Mouse (Mus musculus) intestine, embryonic 15.5 days (tissue): ENCODE results near the gene Pde2a. TPM values are rescaled to one million over a fixed set of nuclear protein-coding genes. Genes with fewer than 3 reads are reported as not detected.

Experiments
- ATAC-seq: fragments of 200-750 bp; cut with Nextera tagmentation; 2 replicates; pipeline ENCODE4 v1.8.0; 2017; ENCODE audit warnings: moderate TSS enrichment, moderate library complexity
- H3K27ac ChIP-seq: fragments of 300-500 bp; sonication (generic); 2 replicates; pipeline ENCODE4 v1.5.1; 2015; ENCODE audit warnings: mild to moderate bottlenecking, inconsistent platforms
- H3K27me3 ChIP-seq: fragments of 300-500 bp; sonication (generic); replicated peaks from 2 replicates; pipeline ENCODE4 v1.6.1; 2015; ENCODE audit warnings: inconsistent platforms
- H3K36me3 ChIP-seq: fragments of 300-500 bp; sonication (generic); 2 replicates; pipeline ENCODE4 v1.6.1; 2015; ENCODE audit warnings: inconsistent platforms
- H3K4me1 ChIP-seq: fragments of 300-500 bp; sonication (generic); replicated peaks from 2 replicates; pipeline ENCODE4 v1.6.1; 2015; ENCODE audit warnings: inconsistent platforms
- H3K4me2 ChIP-seq: fragments of 300-500 bp; sonication (generic); replicated peaks from 2 replicates; pipeline ENCODE4 v1.6.1; 2015; ENCODE audit warnings: mild to moderate bottlenecking, inconsistent platforms
- H3K4me3 ChIP-seq: fragments of 300-500 bp; sonication (generic); replicated peaks from 2 replicates; pipeline ENCODE4 v1.5.1; 2015; ENCODE audit warnings: inconsistent platforms
- H3K9ac ChIP-seq: fragments of 300-500 bp; sonication (generic); 2 replicates; pipeline ENCODE4 v1.6.1; 2015; ENCODE audit warnings: inconsistent platforms
- H3K9me3 ChIP-seq: fragments of 300-500 bp; sonication (generic); 2 replicates; pipeline ENCODE4 v1.6.1; 2016; ENCODE audit warnings: inconsistent platforms
- WGBS: fragments of 180-500 bp; shearing (Covaris S2); methylation state at CpG from one replicate; pipeline ENCODE4 v1.1.7; 2015; 5-methylcytosine and 5-hydroxymethylcytosine counted together
- polyA plus RNA-seq: library from polyadenylated mRNA; unstranded; fragments of >200 nt; fragmentation: Nextera tagmentation; extraction: Ambion mirVana; gene quantifications from 2 replicates; pipeline ENCODE4 v1.2.1, GENCODE M21; 2015

Pde2a gene
- polyA plus RNA-seq, 1 experiment from 2014 or later, result 16.6 TPM

DNA sequence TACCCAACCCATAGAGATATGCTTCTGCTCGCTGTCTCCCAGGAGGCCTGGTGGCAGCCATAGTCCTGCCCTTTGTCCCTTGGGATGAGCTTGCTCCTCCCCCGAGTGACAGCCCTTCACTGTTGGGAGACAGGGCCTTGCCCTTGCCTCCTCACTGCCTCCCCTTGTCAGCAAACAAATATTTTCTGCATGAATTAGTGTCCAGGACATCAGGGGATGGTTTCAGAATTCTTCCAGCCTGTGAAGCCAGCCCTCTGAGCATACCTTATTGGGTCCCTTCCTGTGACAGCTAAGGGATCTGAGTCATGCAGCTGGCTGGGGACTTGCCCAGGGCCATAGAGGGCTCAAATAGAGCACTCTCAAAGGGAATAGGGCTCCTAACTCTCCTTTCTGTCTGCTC is 87.7 kb downstream of the Pde2a start:
- Histone ChIP-seq H3K4me3 (no peak overlapping the region), H3K36me3 (no peaks in the 10 kb centered on the region), H3K27me3 (0 out of 2 replicates have a peak, but pooled peaks cover 7% of the 10 kb centered on the region), H3K27ac (no peak overlapping the region), H3K9ac (no peak overlapping the region), H3K4me2 (no peak overlapping the region), H3K4me1 (peaks cover 1% of the 10 kb centered on the region), H3K9me3 (no peaks in the 10 kb centered on the region)
- ATAC-seq, result no peak; the same call in 1 of the 2 replicates
- 45% methylated on average over 2 of the region's 2 CpGs for WGBS

DNA sequence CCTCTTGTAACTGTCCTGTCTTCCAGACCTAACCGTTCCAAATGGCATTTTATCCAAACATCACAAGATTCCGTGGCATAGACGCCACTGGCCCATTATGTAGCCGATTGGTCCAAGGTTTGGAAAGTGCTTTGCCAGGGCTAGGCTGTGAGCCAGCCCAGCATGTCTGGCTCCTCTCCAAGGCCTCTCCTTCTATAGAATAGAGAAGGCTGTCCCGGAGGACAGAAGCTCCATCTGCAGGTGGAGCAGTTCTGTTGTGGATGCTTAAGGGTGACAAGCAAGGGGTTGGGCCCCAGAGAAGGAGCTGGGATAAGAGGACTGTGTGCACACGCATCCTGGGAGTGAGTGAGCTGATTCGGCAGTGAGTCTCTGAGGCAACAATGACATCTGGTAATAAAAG is 92.2 kb downstream of the Pde2a start:
- Histone ChIP-seq H3K4me2 (no peak overlapping the region), H3K27me3 (no peaks in the 10 kb centered on the region), H3K36me3 (no peaks in the 10 kb centered on the region), H3K27ac (no peak overlapping the region), H3K9ac (no peak overlapping the region), H3K4me1 (no peaks in the 10 kb centered on the region; the same call in 1 of the 2 replicates), H3K9me3 (no peaks in the 10 kb centered on the region), H3K4me3 (no peak overlapping the region)
- WGBS, result 71% methylated on average over 7 of the region's 7 CpGs
- no peak for ATAC-seq

DNA sequence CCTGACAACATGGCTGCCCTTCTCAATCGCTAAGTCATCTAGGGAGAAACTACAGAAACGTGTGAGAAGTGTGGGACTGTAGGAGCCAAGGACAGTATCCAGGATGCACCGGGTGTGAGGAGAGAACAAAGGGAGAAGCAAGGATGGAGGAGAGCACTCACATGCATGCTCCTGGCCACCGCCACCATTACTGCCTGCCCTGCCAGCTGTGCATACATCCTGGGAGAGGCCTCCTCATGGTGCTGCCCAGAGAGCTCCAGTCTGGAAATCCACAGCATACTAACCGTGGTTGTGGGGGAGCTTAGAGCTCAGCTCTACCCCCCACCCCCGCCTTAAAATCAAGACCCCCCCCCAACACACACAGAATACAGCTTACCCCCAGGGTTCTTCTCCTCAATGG is 93.3 kb downstream of the Pde2a start:
- no peaks in the 10 kb centered on the region for H3K36me3 ChIP-seq
- no peak overlapping the region for H3K4me2 ChIP-seq
- H3K4me3 ChIP-seq, result no peak overlapping the region
- ATAC-seq, result no peak
- H3K4me1 ChIP-seq, result no peaks in the 10 kb centered on the region; the same call in 1 of the 2 replicates
- H3K9me3 ChIP-seq, result no peaks in the 10 kb centered on the region
- WGBS, result 77% methylated on average over 6 of the region's 6 CpGs
- no peaks in the 10 kb centered on the region for H3K27me3 ChIP-seq
- no peak overlapping the region for H3K9ac ChIP-seq
- no peak overlapping the region for H3K27ac ChIP-seq

- H3K4me3 ChIP-seq, result no peak overlapping the region
- no peak overlapping the region for H3K9ac ChIP-seq
- H3K4me2 ChIP-seq, result no peak overlapping the region
- no peaks in the 10 kb centered on the region for H3K27me3 ChIP-seq
- no peaks in the 10 kb centered on the region; the same call in 1 of the 2 replicates for H3K4me1 ChIP-seq
- H3K36me3 ChIP-seq, result no peaks in the 10 kb centered on the region
- no peak overlapping the region for H3K27ac ChIP-seq
- 39% methylated on average over 6 of the region's 6 CpGs for WGBS
- no peak for ATAC-seq
- H3K9me3 ChIP-seq, result no peaks in the 10 kb centered on the region
Observed at GRCm38 (mm10) chr7:101515295-101515694, 93.8 kb downstream of the Pde2a start.

- Histone ChIP-seq H3K36me3 (no peaks in the 10 kb centered on the region), H3K4me3 (no peak overlapping the region), H3K9ac (no peak overlapping the region), H3K9me3 (no peaks in the 10 kb centered on the region), H3K4me1 (no peaks in the 10 kb centered on the region; the same call in 1 of the 2 replicates), H3K27ac (no peak overlapping the region), H3K27me3 (no peaks in the 10 kb centered on the region), H3K4me2 (no peak overlapping the region)
- ATAC-seq, result no peak
- WGBS, result 65% methylated on average over 6 of the region's 6 CpGs
Observed at GRCm38 (mm10) chr7:101516460-101516859, 95.0 kb downstream of the Pde2a start.

DNA sequence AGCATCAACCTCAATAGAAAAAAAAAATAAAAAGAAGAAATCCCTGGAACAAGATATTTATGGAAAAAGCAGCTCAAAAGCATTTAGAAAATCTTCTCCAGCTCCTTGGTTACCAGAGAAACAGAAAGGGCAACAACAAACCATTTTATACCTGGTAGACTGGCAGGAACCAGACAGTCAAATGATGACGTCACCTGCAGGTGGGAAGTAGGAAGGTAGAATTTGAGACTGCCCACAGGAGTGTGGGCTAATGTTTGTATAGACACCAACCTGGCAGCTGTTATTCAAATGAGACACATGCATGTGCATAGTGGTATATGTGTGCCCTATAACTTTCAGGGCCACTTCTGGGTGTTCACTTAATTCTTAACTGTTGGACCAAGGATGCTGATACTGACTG is 100.2 kb downstream of the Pde2a start:
- Histone ChIP-seq H3K9me3 (no peaks in the 10 kb centered on the region), H3K27ac (no peak overlapping the region), H3K9ac (no peak overlapping the region), H3K36me3 (no peaks in the 10 kb centered on the region), H3K4me2 (no peak overlapping the region), H3K4me1 (no peaks in the 10 kb centered on the region), H3K27me3 (no peaks in the 10 kb centered on the region), H3K4me3 (no peak overlapping the region)
- 54% methylated on average over 1 of the region's 1 CpGs for WGBS
- ATAC-seq, result no peak

- no peak overlapping the region for H3K4me2 ChIP-seq
- H3K4me1 ChIP-seq, result no peaks in the 10 kb centered on the region
- H3K4me3 ChIP-seq, result no peak overlapping the region
- H3K27ac ChIP-seq, result no peak overlapping the region
- ATAC-seq, result no peak
- no peaks in the 10 kb centered on the region for H3K9me3 ChIP-seq
- no peaks in the 10 kb centered on the region for H3K36me3 ChIP-seq
- H3K9ac ChIP-seq, result no peak overlapping the region
- 83% methylated on average over 2 of the region's 2 CpGs for WGBS
- no peaks in the 10 kb centered on the region for H3K27me3 ChIP-seq
Observed at GRCm38 (mm10) chr7:101523205-101523604, 101.7 kb downstream of the Pde2a start.

- Histone ChIP-seq H3K36me3 (no peaks in the 10 kb centered on the region), H3K9ac (no peak overlapping the region), H3K4me2 (no peak overlapping the region), H3K27me3 (no peaks in the 10 kb centered on the region), H3K9me3 (no peaks in the 10 kb centered on the region), H3K4me3 (no peak overlapping the region), H3K27ac (no peak overlapping the region), H3K4me1 (no peaks in the 10 kb centered on the region)
- WGBS, result 63% methylated on average over 7 of the region's 7 CpGs
- ATAC-seq, result no peak
Observed at GRCm38 (mm10) chr7:101526484-101526883, 105.0 kb downstream of the Pde2a start.

DNA sequence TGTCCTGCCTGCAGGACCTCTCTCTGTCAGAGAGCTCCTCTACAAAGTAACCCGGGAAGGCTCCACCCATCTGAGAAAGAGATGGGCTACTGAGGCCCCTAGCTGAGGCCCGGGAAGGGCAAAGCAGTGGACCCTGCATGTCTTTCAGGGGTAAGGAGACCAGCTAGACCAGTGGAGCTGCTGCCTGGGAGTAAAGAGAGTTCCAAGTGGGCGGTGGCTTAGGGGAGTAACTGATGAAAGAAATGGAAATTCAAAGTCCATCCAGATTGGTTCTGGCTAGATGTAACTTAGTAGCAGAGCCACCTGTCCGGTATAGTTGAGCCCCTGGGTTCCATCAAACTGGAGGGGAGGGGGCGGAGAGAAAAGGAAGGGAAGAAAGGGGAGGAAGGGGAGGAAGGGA is 112.9 kb downstream of the Pde2a start:
- Histone ChIP-seq H3K9ac (no peak overlapping the region), H3K4me3 (no peak overlapping the region), H3K27me3 (no peaks in the 10 kb centered on the region), H3K4me1 (peaks cover 2% of the 10 kb centered on the region; the same call in 1 of the 2 replicates), H3K9me3 (no peaks in the 10 kb centered on the region), H3K27ac (no peak overlapping the region), H3K4me2 (no peak overlapping the region), H3K36me3 (no peaks in the 10 kb centered on the region)
- peak; percentile 89 for ATAC-seq
- WGBS, result 25% methylated on average over 5 of the region's 5 CpGs

- H3K36me3 ChIP-seq, result no peaks in the 10 kb centered on the region
- ATAC-seq, result no peak
- peaks cover 2% of the 10 kb centered on the region; the same call in 1 of the 2 replicates for H3K4me1 ChIP-seq
- no peak overlapping the region for H3K9ac ChIP-seq
- H3K4me2 ChIP-seq, result no peak overlapping the region
- H3K27me3 ChIP-seq, result no peaks in the 10 kb centered on the region
- no peak overlapping the region for H3K27ac ChIP-seq
- WGBS, result 42% methylated on average over 10 of the region's 10 CpGs
- no peak overlapping the region for H3K4me3 ChIP-seq
- H3K9me3 ChIP-seq, result no peaks in the 10 kb centered on the region
Observed at GRCm38 (mm10) chr7:101535102-101535501, 113.6 kb downstream of the Pde2a start.

- Histone ChIP-seq H3K27me3 (no peaks in the 10 kb centered on the region), H3K4me2 (no peak overlapping the region), H3K9me3 (no peaks in the 10 kb centered on the region), H3K4me1 (peaks cover 2% of the 10 kb centered on the region; the same call in 1 of the 2 replicates), H3K36me3 (no peaks in the 10 kb centered on the region), H3K9ac (no peak overlapping the region), H3K27ac (no peak overlapping the region), H3K4me3 (no peak overlapping the region)
- 71% methylated on average over 5 of the region's 5 CpGs for WGBS
- ATAC-seq, result no peak
Observed at GRCm38 (mm10) chr7:101535517-101535916, 114.0 kb downstream of the Pde2a start.

- 51% methylated on average over 8 of the region's 8 CpGs for WGBS
- Histone ChIP-seq H3K9me3 (no peaks in the 10 kb centered on the region), H3K4me2 (no peak overlapping the region), H3K9ac (no peak overlapping the region), H3K4me1 (peaks cover 2% of the 10 kb centered on the region; the same call in 1 of the 2 replicates), H3K36me3 (no peaks in the 10 kb centered on the region), H3K27ac (no peak overlapping the region), H3K27me3 (no peaks in the 10 kb centered on the region), H3K4me3 (no peak overlapping the region)
- ATAC-seq, result no peak
Observed at GRCm38 (mm10) chr7:101537541-101537940, 116.0 kb downstream of the Pde2a start.

GRCm38 (mm10) chr7:101538141-101538933 is 116.8 kb downstream of the Pde2a start:
- ATAC-seq, result no peak
- Histone ChIP-seq H3K9ac (no peak overlapping the region), H3K4me1 (peaks cover 2% of the 10 kb centered on the region; the same call in 1 of the 2 replicates), H3K4me3 (no peak overlapping the region), H3K9me3 (no peaks in the 10 kb centered on the region), H3K27me3 (no peaks in the 10 kb centered on the region), H3K4me2 (no peak overlapping the region), H3K36me3 (no peaks in the 10 kb centered on the region), H3K27ac (no peak overlapping the region)
- WGBS, result 29% methylated on average over 14 of the region's 14 CpGs
